Mouse (Mus musculus): ENCODE measurements around the gene Gps1.
A peak's percentile ranks its signal among the peaks of the same experiment; 100 is the strongest.
"Not testable (repeated sequence)": the region's sequence is repeated elsewhere in the genome, so short reads cannot be mapped to it uniquely, and the experiment has no call there.

Gene Gps1

DNA sequence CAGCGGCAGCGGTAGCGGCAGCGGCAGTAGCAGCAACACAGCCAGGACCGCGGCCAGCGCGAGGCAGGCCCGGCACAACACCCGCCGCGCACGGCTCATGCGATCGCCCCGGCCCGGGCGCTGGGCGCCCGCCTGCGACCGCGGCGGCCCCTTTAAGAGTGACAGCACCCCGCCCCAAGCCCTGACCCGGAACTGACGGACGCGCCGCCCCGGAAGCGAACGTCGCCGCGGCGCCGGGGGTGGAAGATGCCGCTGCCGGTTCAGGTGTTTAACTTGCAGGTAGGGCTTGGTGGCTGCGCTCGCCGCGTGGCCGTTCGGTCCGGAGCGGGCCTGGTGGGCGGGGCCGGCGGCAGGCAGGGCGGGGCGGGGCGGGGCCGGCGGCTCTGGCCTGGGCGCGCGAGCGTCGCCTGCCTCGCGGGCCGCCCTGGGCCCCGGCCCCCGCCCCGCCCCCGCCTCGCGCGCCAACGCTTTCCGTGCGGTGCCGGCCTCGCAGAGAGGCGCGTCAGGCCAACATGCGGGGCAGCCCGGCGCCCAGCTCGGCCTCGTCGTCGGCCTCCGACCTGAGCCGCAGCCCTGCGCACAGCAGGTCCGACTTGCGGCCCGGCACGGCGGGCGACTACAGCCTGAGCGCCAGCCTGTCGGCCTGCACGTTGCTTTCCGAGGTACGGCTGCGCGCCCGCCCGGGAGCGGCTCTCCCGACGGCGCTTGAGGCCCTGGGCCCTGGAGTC is at the start of gene Gps1, which contains the start of gene Rfng:
Gene Gps1, plus strand, starts transcription at position 209 of the 728 bp plus-strand sequence.
Gene Rfng, minus strand, starts transcription at position 144 of the 728 bp plus-strand sequence.
- DNase-seq (ENCODE audit: low read depth, low spot score), result peak; percentile 88

DNA sequence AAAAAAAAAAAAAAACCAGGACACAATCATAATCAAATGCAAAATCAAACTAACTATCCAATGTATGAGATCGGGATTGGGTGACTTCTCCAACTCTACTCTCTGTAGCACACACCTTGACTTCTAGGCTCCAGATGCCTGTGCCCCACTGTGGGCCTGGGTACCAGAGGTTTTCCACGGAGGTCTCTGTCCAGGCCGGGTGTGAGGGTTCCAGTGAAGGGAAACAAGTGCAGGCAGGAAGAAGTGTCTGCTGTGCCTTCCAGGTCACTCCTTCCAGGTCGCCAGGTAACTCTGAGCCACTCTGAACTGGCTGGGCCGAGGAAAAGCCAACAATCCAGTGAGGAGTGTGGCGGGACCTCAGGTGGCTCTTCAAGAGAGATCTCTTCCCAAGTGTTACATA is 47.6 kb upstream of the Gps1 start:
- no peak for DNase-seq (ENCODE audit: low read depth, low spot score)

DNA sequence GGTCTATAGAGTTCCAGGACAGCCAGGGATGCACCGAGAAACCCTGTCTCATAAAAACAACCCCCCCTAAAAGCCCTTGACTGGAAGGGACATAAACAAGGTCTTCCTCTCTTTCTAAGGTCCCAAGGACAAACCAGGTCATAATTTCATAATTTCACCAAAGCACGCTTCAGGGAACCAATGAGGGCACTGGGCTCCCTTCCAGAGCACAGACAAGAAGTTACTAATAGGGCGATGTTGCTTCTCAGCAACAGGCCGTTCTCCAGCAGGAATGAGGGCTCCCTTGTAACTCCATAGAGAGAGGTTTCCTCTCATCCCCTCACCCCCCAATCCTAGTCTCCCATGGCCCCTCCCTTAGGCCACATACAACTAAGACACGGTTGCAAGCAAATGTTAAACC is 43.1 kb upstream of the Gps1 start:
- no peak for DNase-seq (ENCODE audit: low read depth, low spot score)

DNA sequence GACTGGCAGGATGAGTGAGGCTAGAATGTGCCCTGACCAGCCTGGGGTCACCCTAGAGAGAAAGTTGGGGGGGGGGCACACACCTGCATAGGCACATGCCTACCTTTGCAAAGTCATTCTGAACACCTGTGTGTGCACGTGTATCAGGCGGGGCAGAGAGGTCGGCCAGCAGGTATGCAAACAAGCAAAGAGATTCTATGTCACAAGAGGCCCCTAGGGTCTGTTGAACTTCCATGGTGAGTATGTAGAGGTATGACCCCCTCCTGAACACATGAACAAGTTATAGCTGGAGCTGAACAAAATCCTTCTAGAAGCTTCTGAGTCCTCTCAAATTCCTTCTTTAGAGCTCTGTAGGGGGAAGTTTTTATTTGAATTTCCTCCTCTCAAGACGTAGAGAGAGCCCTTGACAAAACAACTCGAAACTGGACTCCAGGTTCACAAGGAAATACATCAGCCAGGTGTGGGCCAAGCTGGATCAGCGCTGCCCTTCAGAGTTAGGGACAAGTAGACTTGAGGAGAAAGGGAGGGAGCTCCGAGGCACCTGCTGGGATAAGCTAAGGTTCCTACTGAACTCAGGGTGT is 39.9 kb upstream of the Gps1 start:
- DNase-seq (ENCODE audit: low read depth, low spot score), result no peak

DNA sequence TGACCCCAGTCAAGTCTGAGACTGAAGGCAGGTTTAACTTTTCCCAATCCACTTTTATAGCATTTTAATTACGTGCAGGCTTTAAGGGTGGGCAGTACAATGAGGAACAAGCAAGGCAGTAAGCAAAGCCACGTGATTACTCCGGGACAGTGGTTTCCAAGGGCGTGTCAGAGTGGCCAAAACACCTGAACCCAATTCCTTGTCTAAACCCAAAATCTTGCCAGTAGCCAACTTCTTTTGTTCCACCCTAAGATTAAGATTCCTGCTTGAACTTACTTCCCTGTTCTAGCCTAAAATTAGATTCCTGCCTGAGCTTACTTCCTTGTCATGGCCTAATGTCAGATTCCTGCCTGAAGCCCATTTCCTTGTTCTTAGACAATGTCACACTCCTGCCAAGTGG is 36.1 kb upstream of the Gps1 start:
- DNase-seq (ENCODE audit: low read depth, low spot score), result no peak

DNA sequence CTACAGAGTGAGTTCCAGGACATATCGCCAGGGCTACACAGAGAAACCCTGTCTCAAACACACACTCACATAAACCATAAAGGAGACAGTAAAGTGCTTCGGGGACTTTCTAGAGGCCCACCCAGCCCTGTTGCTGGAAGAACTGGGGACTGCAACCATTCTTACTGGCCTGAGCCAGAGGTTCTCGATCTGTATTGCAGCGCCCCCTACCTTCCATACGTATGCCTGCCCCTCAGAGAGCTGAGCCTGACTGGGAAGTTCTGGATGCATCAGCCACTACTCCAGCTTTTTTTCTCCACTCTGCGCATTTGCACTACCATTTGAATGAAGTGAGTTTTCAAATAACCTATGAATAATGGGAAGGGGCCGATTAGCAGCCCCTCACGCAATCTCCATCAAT is 34.6 kb upstream of the Gps1 start:
- peak; percentile 52 for DNase-seq (ENCODE audit: low read depth, low spot score)

DNA sequence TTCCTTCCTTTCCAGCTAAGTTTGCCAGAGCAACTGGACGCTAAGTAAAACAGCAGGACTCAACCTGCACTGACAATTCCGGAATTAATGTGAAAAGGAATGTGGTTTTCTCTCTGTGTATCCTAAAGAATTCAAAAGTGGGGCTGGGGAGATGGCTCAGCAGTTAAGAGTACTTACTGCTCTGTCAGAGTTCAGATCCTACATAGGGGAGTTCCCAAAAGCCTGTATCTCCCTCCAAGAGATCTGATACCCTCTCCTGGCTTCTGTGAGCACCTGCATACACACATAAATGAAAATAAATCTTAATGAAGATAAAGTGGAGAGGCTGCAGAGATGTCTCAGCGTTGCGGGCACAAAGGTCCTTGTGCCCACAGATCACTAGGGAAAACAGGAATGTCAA is 32.5 kb upstream of the Gps1 start:
- no peak for DNase-seq (ENCODE audit: low read depth, low spot score)

DNA sequence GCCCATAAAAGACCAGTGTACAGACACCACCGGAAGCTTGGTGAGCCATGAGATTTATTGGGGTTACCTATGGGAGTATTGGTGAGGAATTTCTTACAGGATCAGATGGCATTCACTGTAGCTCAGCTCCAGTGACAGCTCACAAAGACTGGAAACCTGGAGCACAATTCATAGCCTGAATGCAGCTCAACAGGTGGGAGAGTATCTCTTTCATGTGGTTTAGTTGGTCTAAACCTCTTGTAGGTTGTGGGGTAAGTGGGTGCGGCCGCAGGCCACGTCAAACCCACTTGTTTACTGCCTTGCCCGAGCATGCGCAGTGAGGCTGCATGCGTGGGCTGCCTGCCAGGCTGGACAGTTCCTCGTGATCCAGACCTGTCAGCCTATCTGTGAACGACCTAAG is 23.8 kb upstream of the Gps1 start:
- DNase-seq (ENCODE audit: low read depth, low spot score), result peak; percentile 44

DNA sequence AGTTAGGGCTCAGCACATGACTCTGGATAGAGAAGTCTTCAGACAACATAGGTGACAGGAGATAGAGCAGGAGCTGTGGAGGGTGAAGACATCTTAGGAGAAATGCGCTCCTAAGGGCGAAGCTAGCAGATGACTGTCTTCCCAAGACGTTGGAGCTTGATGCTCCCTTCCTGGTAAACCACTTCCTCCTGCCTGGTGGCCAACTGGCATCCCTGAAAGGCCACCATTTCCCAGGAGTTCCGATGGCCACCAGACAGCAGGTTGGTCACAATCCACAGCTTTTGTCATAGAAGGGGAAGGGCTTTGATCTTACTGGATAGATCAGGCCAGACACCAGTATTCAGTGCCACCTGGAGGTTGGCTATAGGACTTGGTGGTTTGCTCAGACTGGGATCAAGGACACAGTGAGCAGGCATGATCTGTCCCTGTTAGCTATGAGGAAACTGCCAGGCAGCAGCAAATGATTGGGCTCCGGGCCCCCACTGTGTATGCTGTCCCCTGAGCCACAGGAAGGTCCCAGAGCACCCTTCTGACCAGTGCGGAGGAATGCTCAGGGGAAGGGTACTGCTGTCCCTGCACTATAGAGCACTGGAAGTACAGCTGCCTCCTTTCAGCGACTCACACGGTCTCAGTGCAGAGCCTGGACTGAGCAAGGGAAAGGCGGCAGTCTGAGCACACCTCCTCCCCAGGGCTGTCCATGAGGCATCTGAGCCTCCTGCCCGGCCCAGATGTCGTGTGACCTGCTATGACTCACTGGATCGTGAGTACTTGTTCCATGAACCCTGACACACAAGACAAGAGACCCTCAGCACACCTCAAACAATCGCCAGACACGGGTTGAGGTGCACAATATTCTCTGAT is 22.0 kb upstream of the Gps1 start:
- no peak for DNase-seq (ENCODE audit: low read depth, low spot score)

DNA sequence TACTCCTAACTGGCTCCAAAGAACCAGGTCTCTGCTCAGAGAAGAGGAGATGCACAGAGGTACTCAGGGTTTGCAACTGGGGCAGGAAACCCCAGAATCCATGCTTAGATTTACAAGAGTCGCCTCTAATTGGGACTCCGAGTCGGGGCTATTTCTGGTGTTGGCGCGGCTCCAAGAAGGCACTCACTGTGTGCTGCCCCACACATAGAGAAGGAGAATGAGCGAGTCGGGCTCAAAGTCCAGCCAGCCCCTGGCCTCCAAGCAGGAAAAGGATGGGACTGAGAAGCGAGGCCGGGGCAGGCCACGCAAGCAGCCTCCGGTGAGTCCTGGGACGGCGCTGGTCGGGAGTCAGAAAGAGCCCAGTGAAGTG is 21.4 kb upstream of the Gps1 start, which contains the start of gene Hmga1b:
Gene Hmga1b, plus strand, starts transcription at position 123 of the 370 bp plus-strand sequence.
- not testable (repeated sequence) for DNase-seq (ENCODE audit: low read depth, low spot score)

DNA sequence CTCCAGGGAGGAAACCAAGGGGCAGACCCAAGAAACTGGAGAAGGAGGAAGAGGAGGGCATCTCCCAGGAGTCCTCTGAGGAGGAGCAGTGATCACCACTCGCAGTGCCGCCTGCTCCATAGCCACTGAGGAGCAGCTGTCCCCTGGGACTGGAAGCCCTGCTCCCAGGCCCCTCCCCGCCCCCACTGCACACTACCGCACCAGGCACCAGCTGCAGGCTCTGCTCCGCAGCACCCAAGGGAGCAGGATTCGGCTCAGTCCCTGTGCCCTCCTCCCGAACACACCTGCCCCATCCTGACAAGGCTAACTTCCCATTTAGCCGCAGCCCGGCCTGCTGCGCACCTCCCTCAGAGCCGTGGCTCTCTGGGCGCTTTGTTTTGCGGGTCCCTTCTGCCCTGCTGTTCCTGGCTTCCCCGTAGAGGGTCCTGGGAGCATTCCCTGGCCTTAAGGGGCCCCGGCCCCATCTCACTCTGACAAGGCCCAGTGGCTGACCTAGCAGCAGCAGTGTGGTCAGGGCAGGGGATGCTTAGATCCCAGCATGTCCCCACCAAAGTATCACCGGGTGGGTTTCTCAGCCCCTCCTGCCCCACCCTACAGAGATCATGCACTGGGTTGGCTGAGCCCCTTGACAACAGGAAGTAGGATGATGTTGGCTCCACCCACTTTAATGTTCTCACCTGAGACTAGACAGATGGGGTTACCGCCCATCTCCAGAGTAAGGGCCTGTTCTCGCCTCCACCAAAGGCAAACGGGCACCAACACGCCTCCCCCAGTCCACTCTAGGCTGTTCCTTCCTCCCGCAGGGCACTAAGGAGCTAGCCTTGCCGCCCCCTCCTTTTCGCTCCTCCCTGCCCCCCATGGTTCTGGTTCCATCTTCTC is 20.7 kb upstream of the Gps1 start:
- DNase-seq (ENCODE audit: low read depth, low spot score), result not testable (repeated sequence)

DNA sequence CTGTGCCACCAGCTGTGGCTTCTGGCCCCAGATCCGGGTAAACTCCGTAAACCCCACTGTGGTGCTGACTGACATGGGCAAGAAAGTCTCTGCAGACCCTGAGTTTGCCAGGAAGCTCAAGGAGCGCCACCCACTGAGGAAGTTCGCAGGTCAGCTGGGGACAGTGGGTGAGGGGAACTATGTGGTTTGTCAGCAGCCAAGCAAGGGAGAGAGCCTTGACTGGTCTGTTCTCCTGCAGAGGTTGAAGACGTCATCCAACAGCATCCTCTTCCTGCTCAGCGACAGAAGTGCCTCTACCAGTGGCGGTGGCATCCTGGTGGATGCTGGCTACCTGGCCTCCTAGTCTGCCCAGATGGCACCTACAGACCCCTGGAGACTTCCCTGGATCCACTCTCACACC is 17.0 kb upstream of the Gps1 start:
- not testable (repeated sequence) for DNase-seq (ENCODE audit: low read depth, low spot score)

DNA sequence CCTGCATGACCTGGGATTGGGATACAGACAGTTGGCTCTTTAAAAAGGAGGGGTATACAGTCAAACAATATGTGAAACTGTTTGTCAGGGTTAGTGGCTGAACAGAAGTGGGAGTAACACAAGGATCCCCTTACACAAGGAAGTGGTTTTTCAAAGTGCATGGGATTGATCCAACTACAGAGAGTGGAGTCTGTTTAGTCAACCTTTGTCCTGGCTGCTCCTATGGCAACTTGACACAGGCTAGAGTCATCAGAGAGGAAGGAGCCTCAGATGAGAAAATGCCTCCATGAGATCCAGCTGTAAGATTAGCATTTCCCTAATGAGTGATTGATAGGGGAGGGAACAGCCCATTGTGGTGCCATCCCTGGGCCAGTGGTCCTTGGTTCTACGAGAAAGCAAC is 15.9 kb upstream of the Gps1 start:
- no peak for DNase-seq (ENCODE audit: low read depth, low spot score)

DNA sequence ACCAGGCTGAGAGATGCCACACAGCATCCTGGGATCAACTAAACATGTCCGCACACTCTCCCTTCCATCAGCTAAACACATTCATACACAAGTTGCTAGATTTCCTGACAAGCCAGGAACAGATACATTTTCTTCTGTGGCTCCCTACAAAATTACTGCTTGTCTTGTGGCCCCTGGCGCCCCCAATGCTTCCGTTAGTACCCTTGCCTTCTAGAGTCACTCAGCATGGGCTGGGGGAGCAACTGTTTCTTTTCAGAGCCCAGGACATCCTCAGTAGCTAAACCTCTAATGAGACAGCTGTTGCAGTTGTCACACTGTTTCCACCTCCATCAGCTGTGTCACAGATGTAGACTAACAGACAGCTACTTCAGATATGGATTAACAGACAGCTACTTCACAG is 11.3 kb upstream of the Gps1 start:
- DNase-seq (ENCODE audit: low read depth, low spot score), result no peak

DNA sequence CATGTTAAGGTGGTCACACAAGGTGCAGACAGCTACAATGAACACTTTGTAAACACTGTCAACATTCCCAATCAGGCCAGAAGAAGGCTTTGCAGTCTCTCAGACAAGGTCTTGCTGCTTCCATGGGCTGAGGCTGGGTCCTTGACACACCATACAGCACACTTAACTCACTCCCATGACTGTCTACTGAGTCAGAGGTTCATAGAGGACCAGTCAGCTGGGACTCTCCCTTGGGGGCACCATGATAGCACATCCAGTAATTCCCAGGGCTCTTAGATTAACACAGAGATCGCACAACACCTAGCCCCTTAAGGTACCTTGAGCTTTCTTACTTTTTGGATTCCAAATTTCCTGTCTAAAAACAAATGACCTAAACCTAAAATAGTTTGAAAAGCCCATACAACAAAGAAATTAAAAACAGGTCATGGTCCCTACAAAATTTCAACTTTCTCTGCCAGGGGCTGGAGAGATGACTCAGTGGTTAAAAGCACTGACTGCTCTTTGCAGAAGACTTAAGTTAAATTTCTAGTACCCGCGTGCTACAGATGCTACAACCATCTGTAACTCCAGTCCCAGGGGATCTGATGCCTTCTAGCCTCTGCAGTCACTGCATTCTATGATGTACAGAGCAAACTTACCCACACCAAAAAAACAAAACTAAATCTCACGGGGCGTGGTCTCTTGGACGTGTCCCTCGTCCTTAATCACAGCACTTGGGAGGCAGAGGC is 10.4 kb upstream of the Gps1 start:
- no peak for DNase-seq (ENCODE audit: low read depth, low spot score)

DNA sequence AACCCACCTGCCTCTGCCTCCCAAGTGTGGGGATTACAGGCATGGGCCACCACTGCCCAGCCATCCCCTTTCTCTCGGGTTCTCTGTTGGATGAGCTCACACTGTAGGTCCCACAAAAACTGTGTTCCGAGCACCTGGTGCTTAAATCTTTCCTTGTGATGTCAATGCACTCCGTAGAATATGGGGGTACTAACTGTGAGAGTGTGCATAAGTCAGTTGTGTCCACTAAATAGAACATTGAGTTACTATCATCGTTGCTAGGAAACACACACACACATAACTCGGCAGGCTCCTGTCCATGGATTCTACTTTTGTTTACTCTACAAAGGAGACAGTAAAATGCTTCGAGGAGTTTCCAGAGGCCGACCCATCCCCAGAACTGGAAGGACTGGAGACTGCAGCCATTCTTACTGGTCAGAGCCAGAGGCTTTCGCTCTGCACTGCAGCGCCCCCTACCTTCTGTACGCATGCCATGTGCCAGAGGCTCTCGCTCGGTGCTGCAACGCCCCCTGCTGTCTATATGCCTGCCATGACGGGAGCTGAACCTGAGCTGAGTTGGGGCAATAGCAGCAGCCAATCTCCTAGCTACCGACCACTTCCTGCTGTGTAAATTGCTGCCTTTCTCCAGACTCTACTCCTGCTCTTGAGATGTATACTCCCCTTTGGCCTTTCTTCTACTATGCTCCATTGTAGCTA is 8.2 kb upstream of the Gps1 start:
- peak; percentile 89 for DNase-seq (ENCODE audit: low read depth, low spot score)

DNA sequence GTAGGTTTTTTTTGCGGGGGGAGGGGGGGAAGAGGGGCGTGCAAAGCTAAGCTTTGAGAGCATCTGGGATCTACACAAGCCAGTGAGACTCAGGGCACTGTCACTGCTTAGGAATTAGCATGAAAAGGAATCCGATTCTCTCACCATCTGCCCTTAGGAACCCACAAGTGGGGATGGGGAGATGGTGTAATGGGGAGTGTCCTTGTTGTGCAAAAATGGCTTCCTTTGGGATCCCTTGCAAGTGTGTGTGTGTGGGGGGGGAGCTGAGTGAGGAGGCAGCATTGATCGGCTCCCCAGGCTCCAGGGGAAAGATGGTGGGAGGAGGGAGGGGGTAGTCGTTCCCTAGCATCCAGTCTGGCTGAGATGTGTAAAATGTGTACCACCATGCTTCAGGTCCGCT is 6.9 kb upstream of the Gps1 start:
- DNase-seq (ENCODE audit: low read depth, low spot score), result no peak

DNA sequence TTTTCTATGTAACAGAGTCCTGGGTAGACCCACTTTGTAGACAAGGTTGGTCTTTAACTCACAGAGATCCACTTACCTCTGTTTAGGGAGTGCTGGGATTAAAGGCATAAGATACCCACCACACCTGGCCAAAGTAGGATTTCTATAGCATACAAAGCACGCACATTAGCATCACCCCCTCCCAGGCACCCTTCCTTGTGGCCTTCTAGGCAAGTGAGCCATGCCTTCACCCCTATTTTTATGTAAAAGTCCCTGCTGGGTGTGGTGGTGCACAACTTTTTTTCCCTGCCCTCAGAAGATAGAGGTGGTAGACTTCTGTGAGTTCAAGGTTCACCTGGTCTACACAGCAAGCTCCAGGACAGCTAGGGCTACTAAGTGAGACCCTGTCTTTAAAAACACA is 4.2 kb upstream of the Gps1 start:
- DNase-seq (ENCODE audit: low read depth, low spot score), result no peak

DNA sequence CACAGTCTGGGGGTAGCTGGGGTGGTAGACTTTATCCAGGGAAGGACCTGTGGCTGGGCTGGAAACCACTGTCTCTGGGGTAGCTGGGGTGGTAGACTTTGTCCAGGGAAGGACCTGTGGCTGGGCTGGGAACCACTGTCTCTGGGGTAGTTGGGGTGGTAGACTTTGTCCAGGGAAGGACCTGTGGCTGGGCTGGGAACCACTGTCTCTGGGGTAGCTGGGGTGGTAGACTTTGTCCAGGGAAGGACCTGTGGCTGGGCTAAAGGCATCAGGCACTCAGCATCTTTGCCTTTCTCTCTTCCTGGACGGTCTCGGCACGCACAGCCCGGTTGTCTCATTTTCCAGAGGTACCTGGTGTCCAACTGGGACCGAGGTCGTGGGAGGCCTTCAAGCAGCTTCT is 2.7 kb upstream of the Gps1 start:
- DNase-seq (ENCODE audit: low read depth, low spot score), result not testable (repeated sequence)

DNA sequence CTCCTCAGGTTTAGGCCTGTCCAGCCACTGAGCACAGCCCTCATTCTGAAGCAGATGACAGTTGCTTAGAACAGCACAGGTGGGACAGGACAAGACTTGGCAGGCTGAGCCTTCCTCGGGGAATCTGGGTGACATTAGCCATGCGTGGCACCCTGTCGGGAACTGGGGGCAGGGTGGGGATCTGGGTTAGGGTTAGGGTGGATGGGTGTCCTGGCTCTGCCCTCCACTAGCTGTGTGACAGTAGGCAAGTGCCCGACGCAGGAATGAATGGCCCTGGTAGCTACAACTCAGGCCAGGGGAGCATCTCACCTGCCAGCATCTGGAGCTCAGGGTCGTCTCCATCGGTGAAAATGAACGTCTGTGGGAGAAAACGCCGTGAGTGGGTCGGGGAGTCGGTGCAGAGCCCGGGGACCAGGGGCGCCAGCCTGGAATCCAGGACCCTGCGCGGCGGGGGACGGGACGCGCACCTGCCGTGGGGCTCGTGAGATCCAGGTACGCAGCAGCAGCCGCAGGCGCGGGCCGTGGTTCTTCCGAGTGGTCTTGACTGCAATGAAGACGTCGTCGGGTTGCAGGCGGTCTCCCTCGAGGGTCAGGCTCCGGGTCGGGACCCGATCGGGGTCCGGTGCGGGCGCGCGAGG is 527 bp upstream of the Gps1 start:
- DNase-seq (ENCODE audit: low read depth, low spot score), result no peak
